Mouse (Mus musculus) v-Abl transformed pro-B cells (cell line): ENCODE results near the gene Cln3.

ENCODE experiments used
- in situ Hi-C, 2 experiments: fragments of 400-800 bp; cut with MboI; formaldehyde crosslinking; loops; one replicate each; pipeline ENCODE4 v1.15.1; 2025; ENCODE audit not compliant: unreplicated experiment in 2 of 2

Gene Cln3

DNA sequence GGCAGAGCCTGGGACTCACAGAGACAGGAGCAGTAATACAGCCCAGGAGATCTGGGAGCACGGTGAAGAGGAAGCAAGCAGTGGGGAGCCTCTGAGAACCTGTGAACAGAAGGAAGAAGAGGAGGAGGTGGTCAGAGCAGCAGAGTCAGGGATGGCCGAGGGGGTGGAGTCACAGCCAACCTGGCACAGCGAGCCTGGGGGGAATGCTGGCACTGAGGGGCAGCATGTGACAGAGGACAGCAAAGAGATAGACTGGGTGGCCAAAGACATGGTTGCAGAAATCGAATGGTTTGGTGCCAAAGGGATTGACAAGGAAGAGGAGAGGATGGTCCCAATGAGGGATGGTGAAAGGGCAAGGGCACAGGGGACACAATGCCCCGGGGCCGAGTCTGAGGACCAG, at the start of gene Cln3:
Cln3 (minus strand) TSS at position 101 of the 400 bp plus-strand sequence.
- in situ Hi-C loops: loop anchor here in 1 of 2 experiments (10.0 kb wide), 1 partner anchor 49 kb away; the partner anchor contains the start of gene Nupr1

DNA sequence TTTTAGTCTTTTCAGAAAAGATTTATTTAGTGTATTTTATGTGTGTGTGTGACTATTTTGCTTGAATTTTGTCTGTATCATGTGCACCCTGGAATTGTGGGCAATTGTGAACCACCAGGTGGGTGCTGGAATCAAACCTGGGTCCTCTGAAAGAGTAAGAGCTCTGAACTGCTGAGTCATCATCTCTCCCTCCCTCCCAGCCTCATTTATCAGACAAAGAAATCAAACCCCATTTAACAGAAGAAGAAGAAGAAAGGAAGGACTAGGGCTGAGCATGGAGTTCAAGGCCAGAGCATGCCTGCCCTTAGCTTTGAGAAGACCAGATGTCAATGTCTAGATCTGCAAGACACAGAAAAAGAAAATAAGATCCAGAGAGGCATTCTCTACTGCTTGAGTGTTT, 49.8 kb upstream of the Cln3 start:
- in situ Hi-C loops: loop anchor here in 1 of 2 experiments (10.0 kb wide), 1 partner anchor 51 kb away; the partner anchor contains the start of genes Apobr and Cln3

DNA sequence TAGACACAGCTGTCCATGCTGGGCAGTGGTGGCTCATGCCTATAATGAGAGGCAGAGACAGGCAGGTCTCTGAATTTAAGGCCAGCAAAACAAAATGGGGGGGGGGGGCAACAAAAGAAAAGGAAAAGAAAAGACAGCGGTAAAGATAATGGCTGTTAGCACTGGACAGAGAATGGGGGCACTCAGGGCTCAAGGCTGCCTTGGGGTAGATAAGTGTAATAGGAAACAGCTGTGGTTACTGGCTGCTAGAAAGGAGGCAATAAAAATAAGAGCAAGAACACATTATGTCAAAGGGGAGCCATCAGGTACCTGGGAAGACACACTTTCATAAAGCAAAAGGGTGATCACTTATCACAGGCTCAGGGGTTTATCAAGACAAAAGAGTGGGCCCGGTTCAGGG, 46.9 kb upstream of the Cln3 start:
- in situ Hi-C loops: loop anchor here (5.0 to 10.0 kb wide), 2 partner anchors 40 to 48 kb away; partner anchors contain the start of genes Apobr (in 1 of the 2), Cln3 (in 1 of the 2) and Il27 (in 1 of the 2)

DNA sequence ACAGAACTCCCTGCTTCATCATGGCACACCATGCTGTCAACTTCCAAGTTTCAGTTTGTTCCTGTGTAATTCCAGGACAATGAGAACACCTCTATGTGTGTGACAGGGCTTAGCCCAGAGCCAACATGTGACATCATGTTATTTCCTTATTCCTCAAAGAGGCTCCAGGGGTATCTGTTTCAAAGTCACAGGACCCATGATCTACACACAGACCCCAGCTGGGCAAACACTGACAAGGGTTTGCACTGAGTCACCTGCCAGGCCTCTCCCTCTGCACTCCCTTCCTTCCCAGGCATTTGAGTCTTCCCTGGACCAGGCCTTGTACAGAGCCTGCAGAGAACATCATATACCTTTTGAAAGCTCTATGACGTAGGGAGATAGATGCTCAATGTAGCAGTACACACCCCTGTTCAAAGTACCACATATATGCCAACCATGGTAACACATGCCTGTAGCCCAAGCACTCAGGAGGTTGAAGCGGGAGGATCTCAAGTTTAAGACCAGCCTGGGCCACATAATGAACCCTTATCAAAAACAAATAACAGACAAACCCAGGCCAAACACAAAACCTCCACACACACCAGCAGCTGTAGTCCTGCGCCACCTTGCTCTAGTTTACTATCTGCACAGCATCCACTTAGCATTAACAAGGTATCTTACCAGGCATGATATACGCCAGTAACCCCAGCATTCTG, 45.4 kb upstream of the Cln3 start, which contains the start of gene Nupr1:
Nupr1 (minus strand) TSS at position 38 of the 695 bp plus-strand sequence.
- in situ Hi-C loops: loop anchor here (5.0 to 10.0 kb wide), 2 partner anchors 39 to 46 kb away; partner anchors contain the start of genes Apobr (in 1 of the 2), Cln3 (in 1 of the 2) and Il27 (in 1 of the 2)

DNA sequence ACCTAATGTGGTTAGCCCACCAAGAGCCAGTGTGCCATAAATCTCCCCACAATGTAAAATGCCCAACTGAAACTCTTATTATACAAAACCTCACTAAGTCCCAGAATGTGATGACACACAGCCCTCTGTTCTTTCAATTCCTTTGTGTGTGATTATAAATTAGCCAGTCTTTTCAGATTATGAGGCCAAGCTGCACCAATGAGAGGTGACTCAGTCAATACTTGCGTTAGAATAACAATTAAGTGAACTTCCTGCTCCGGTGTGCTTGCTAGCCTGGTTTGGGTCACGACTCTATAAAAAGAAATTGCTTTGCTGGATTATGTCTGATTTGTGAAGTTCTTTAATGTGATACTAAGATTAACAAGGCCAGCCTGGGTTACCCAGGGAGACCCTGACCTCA, 44.3 kb upstream of the Cln3 start:
- in situ Hi-C loops: loop anchor here (5.0 to 10.0 kb wide), 2 partner anchors 38 to 45 kb away; partner anchors contain the start of genes Apobr (in 1 of the 2), Cln3 (in 1 of the 2) and Il27 (in 1 of the 2)

DNA sequence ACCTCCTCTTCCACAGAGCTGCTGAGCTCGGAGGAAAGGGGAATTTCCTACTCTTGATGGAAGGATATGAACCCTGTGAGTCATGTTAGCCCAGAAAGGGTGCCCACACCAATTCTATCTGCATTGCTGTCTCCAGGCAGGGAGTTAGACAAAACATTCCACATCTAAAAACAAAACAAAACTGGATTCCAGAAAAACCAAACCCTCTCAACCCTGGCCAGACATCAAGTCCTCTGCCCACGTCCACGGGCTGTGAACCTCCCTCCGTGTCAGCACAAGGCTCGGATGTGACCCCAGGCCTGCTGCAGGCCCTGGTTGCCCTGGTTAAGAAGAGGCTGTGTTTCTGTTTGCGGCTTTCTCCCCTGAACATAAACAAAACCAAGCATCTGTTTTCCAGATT, 42.5 kb upstream of the Cln3 start:
- in situ Hi-C loops: no loop called here

DNA sequence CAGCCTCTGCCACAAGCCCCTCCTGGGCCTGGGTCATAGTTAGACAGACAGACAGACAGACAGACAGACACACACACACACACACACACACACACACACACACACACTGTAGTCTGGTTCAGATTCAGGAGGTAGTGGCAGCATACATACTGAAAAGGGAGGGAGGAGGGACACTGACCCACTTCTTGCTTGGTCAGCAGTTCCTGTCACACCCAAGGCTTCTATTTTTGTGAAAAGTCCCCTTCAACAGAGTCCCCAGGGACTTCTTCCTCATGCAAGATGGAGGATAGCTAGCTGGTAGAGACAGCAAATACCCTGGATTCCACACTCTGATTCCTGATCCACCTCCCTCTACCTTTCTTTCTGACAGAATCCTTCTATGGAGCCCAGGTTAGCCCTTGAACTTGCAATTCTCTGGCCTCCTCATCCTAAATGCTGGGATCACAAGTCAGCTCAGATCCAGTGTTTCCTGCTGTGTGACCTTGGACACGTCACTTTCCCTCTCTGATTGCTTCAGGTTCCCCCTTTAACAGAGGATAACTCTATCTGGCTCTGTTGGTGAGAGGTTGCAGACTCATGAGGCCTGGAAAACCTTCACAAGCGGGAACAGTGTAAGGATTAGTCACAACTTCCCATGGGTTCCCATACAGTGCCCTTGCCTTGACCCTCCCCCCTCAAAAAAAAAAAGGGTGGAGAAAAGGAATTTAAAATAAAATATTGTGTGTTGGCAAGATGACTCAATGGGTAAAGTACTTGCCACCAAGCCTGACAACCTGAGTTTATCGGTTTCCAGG, 40.4 kb upstream of the Cln3 start:
- in situ Hi-C loops: no loop called here

DNA sequence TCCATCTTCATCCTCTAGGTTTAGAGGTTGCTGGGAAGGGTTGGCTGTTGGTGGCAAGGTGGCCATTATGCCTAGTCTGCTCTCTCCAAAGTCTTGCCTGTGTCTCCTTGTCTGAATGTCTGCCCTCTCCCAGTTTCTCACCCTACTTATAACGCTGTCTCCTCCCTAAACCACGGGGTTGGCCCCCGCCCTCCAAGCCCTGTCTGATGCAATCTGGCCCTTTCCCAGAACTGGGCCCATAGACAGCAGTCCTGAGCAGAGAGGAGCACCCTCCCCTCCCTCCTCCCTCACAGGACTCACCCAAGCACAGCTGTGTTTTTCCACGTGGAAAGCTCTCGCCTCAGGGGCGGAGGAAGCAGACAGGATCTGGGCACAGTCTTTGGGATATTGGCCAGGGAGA, 39.8 kb upstream of the Cln3 start:
- in situ Hi-C loops: no loop called here

DNA sequence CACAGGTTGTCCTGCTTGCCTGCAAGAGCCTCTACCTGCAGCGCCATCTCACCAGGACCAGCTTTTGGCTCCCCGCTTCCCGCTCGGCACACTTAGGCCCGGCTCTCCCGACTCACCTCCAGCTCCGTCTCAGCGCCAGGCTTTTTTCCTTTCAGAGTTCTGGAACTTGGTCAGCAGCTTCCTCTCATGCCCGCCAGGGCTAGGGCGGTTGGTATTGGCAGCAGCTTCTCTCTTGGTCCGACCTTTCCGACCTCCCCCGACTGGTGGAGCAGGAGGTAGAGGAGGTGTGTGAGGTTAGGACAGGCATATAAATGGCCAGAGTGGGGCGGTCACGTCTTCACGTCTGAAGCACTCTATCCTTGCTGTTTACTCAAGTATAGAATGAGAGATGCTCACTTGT, 39.2 kb upstream of the Cln3 start:
- in situ Hi-C loops: no loop called here

DNA sequence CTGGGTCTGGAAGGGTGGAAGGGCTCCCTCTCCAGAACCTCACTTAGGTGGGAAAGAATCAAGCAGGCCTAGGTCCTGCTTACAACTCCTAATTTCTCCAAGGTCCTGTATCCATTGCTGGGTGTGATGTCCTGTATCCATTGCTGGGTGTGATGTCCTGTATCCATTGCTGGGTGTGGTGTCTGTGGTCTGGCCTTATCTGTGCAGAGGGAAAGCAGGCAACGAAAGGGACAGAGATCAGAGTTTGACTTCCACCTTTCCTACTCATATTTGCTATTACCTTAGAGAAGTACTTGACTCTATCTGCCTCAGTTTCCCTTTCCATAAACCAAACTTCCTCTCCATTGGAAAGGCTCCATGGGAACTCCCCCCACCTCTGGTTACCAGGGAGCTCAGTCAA, 37.8 kb upstream of the Cln3 start:
- in situ Hi-C loops: no loop called here

DNA sequence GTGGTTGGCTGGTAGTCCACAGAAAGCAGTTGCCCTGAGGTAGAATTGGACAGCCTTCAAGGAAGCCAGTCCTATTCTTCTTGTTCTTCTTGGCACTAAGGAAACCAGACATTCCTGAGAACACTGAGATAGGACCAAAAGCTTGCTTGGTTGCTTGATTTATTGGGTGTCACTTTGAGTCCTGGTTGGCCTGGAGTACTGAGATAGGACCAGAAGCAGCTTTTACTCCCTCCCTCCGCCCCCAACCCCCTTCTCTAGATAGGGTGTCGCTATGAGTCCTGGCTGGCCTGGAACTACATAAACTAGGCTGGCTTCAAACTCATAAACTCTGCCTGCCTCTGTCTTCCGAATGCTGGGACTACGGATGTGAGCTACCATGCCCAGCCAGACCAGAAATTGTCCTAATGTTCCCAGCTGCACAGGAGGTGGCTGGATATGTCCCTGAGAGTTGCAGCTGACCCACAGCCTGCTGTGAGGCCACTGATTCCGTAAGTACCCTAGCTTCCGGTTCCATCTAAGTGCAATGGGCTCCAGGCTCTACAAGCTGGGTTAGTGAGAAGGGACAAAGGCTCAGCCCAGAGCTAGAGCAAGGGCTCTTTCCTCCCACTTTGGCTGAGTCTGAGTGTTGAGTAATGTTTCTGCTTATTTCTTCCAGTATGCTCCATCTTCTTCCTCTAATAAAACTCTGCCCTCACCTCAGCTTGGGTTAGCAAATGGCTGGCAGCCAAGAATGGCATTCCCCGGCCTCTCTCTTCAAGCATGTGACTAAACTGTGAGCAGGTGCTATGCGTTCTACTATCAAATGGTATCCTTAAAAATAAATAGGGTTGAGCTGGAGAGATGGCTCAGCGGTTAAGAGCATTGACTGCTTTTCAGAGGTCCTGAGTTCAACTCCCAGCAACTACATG, 36.1 kb upstream of the Cln3 start:
- in situ Hi-C loops: no loop called here

DNA sequence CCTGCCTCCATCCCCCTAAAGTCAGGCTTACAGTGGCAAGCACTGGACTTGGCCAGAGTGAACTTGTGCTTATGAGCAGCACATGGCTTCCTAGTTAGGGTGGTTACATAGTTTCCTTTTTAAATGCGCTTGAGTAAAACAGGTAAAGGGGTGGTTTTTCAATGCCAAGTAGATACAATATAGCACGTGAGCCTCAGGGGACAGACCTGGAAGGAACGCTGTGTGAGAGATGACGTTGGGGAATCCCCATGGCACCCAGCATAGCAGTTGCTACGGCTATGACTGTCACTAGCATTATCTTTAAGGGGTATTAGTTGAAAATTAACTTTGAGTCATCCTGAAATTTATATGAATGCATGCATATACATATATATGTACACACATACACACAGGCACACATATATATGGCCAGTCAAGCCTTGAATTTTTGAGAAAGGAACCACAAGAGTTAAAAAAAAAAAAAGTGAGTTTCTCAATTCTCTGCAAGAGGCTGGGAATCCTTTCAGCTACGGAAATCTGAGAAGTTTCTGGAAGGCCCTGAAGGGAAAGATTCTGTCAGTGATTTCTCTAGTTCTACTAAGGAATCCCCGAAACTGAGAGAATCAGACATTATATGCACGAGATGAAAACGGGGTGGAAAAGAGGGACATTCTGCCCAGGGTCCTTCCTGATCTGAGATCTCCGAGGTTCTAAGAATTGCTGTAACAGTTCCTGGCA, 34.1 kb upstream of the Cln3 start:
- in situ Hi-C loops: no loop called here

DNA sequence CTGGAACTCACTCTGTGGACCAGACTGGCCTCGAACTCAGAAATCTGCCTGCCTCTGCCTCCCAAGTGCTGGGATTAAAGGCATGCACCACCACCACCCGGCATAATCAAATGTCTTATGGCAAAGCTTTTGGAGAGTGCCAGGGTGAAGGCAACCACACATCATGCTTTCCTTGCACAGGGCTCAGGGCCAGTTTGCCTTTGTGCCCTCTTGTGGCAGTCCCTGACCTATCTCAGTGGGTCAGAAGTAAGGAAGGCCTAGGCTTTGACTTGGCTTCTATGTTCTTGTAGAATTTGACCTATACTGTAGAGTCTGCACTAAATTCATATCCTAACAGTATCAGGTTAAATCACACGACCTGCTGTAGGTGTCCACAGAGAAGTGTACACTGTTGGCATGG, 31.1 kb upstream of the Cln3 start:
- in situ Hi-C loops: no loop called here

DNA sequence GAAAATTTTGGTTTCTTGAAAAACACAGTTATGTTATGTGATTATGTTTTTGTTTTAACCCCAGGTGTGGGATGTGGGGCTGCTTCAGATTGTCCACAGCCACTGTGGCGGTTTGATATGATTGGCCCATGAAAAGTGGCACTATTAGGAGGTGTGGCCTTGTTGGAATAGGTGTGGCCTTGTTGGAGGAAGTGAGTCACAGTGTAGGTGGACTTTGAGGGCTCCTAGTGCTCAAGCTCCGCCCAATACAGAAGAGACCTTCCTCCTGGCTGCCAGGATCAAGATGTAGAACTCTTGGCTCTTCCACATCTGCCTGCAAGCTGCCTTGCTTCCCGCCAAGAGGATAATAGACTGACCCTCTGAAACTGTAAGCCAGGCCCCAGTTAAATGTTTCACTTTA, 27.1 kb upstream of the Cln3 start:
- in situ Hi-C loops: no loop called here

DNA sequence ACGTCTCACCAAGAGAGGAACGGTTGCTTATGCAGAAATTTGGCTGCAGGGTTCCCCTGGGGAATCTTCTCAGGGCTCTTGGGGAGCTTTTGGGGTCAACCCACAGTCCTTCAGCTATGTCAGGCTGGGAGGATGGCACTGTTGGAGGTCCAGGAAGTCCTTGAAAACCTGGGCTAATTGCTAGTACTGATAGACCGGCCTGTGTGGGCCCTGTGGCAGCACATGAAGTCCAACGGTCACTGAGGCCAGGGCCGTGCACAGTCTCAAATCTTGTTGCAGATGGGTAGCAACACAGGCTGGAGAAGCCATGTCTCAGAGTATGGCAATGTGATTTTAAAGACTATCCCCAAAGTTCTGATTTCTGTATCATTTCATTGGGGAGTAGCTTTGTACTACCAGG, 22.2 kb upstream of the Cln3 start:
- in situ Hi-C loops: no loop called here

DNA sequence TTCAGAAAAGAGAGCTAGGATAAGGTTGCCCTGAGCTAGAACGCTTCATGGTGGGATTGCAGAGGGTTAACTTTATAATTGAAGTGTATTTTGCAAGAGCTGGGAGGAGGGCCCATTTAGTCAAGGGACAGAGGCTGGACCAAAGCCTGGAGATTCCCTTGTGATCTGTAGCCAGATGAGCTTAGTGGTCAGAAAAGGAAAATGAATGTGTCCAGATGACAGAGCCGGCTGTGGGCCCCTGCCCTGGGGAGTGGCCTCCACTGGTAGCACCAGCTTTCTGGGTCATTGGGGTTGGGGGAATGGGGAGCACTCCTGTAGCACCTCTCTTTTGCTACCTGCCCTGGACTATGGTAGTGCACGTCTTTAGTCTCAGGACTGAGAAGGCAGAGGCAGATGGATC, 21.4 kb upstream of the Cln3 start:
- in situ Hi-C loops: no loop called here

DNA sequence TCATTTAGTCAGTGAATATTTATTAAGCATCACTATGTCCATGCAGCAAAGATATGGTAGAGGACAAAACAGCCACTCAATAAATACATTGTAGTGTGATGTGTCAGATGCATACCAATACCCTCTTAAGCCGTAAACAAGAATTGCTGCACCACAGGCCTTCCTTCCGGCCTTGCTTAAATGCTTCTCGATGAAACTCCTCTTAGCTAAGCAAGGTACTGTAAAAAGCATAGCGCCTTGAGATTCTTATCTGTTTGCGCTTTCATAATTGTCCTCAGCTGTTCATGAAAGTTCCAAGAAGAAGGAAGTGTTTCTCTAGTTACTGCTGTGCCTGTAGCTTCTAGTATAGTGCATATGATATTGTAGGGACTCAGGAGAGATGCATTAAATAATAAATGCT, 21.0 kb upstream of the Cln3 start:
- in situ Hi-C loops: no loop called here

DNA sequence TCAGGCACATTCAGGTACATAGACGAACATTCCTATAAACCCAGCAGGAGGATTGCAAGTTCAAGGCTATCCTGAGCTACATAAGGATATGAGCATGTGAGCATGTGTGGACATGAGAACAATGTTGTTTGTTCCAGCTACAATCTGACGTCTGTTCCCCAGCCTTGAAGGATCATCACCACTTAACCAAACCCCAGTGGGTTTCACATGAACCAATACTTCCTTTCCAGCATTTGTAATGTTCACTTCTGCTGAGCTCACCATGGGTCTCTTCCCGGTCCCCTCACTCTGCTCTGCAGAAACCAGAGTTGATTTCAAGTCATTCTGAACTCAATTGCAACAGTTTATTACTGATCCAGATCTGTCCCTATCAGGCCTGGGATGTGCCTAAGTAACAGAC, 17.0 kb upstream of the Cln3 start:
- in situ Hi-C loops: no loop called here

DNA sequence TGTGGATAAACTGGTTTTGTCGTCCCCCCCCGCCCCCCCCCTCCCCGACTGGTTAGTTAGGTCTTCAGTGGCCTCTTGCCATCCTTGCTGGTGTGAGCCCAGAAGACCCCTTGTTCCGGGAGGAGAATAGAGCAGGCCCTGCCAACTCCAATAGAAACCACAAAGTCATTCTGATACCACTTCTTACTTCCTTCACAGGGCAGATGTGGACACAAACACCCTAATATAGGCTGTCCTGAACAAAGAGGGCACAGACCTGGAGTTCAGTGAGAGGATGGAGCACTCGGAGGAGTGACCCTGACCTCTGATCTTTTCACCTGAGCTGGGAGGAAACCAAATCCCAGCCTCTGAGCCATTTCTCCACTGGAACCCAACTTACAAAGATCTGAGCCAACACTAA, 16.3 kb upstream of the Cln3 start:
- in situ Hi-C loops: no loop called here

DNA sequence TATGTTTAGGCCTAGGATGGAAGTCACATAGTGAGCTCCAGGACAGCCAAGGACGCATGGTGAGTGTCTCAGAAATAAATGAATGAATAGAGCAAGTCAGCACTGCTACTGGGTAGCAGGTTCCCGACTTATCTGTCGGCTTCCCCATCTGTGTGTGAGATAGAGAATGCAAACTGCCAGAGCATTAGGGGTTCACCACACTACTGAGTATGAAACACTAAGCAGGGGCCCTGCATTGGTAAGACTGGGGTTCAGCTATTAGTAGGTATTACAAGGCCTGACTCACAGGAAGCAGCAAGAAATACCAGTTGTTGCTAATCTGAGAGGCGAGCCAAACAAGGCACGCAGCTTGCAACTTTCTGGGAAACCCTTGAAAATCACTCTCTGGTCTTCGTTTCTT, 13.3 kb upstream of the Cln3 start:
- in situ Hi-C loops: no loop called here
